Mouse (Mus musculus): Measurements from ENCODE around the gene Arhgap18.

GRCm38 (mm10) chr10:26920383-26920979 lies 167.3 kb downstream of the Arhgap18 start:
- TF ChIP-seq POLR2A (IDR thresholded peaks at IDR 0.05; ENCODE audit: borderline replicate concordance, extremely low read depth, low read depth, low read length) (no peak), CTCF (IDR thresholded peaks at IDR 0.05; ENCODE audit: insufficient read depth, low read length) (no peak)
